Mouse (Mus musculus) cerebellum, adult 2 months (tissue): ENCODE results near the gene Gcnt2.

ENCODE experiments used
- CTCF ChIP-seq: fragments of 200-500 bp; IDR thresholded peaks from 2 replicates; pipeline ENCODE4 v1.5.1; 2011; ENCODE audit warnings: low read depth, mild to moderate bottlenecking, control low read depth, low read length, moderate library complexity, borderline replicate concordance; ENCODE audit not compliant: insufficient read depth
- POLR2A ChIP-seq: fragments of 200-500 bp; IDR thresholded peaks from 2 replicates; pipeline ENCODE4 v1.6.1; 2011; ENCODE audit warnings: low read length, control low read depth, borderline replicate concordance; ENCODE audit not compliant: insufficient read depth

- TF ChIP-seq CTCF (no peak), POLR2A (no peak)
These were observed 25.3 kb downstream of the Gcnt2 start for GRCm38 (mm10) chr13:40884878-40885277.
